Comparison of ENCODE assay signal across 41 mouse cellular contexts in genomic region chr4:147969337-147969736, GRCm38 (mm10). TPM values are rescaled to one million over a fixed set of nuclear protein-coding genes. Genes with fewer than 3 reads are reported as not detected.
DNase-seq lines count a peak whose midpoint lies in the region; ATAC-seq and TF ChIP-seq lines count a peak whose summit lies in the region.
"Had no signal": no experiment of that assay in that cellular context is flagged by ENCODE, and none has a peak within 500 bp of the region (broad histone marks: within the 10 kb centered on the region; RNA-seq: fewer than 3 reads in every experiment).

No protein-coding gene starts in this region.

- H3K4me3 ChIP-seq in MEL (ENCODE audit: control insufficient read depth in 1 of 2, insufficient read depth in 1 of 2, low read depth in 2 of 2, low read length in 2 of 2) = no peak overlapping the region
- peak overlapping the region in 1 of 2 experiments; percentile 21; a peak in 2 of 4 replicates for H3K4me3 ChIP-seq in heart, embryonic 14.5 days (ENCODE audit: control insufficient read depth in 1 of 2, insufficient read depth in 1 of 2, low read depth in 1 of 2, low read length in 2 of 2)
- H3K4me3 ChIP-seq: erythroblast, embryonic 14.5 days; intestine, embryonic 15.5 days; limb, embryonic 15.5 days; megakaryocyte, embryonic 14.5 days; midbrain, embryonic 12.5 days; myocyte; neural tube, embryonic 12.5 days had no signal

- DNase-seq in heart, adult 11 months = peak; percentile 93
- no peak for DNase-seq in heart, postnatal 25 days (ENCODE audit: low spot score)
- DNase-seq in MEL (ENCODE audit: low read depth, low spot score) = peak; percentile 38
- DNase-seq in heart, postnatal 4 days = peak; percentile 69
- no peak for DNase-seq in frontal cortex, postnatal 10 days (ENCODE audit: low spot score in 2 of 2)
- no peak for DNase-seq in frontal cortex, adult 2 months (ENCODE audit: extremely low spot score in 1 of 2, low spot score in 1 of 2)
- DNase-seq: adrenal gland, postnatal 14 days; cerebellum, adult 11-12 months; gastrocnemius, postnatal 10 days; kidney, adult 2 months; kidney, postnatal 4 days; layer of hippocampus, postnatal 36 days; lung, postnatal 4 days; right cerebral cortex, adult 18-20 months; spleen, adult 18-20 months; thymus, adult 18-20 months; thymus, postnatal 36 days had no signal

- no peak overlapping the region for H3K9ac ChIP-seq in MEL (ENCODE audit: control insufficient read depth, low read depth, low read length, poor library complexity, severe bottlenecking)
- peak overlapping the region; percentile 53; the same call in 1 of the 2 replicates for H3K9ac ChIP-seq in heart, embryonic 14.5 days (ENCODE audit: low read length)
- H3K9ac ChIP-seq: intestine, embryonic 15.5 days; limb, embryonic 15.5 days; midbrain, embryonic 12.5 days; neural tube, embryonic 12.5 days had no signal

- H3K4me2 ChIP-seq in heart, embryonic 14.5 days (ENCODE audit: low read length) = peak overlapping the region; percentile 58
- H3K4me2 ChIP-seq: intestine, embryonic 15.5 days; limb, embryonic 15.5 days; midbrain, embryonic 12.5 days; neural tube, embryonic 12.5 days had no signal

- no peaks in the 10 kb centered on the region for H3K9me3 ChIP-seq in MEL (replicated peaks; ENCODE audit: insufficient read depth, low read length)
- H3K9me3 ChIP-seq in heart, embryonic 14.5 days (ENCODE audit: control insufficient read depth, low read length) = no peaks in the 10 kb centered on the region
- H3K9me3 ChIP-seq: G1E; intestine, embryonic 15.5 days; limb, embryonic 15.5 days; midbrain, embryonic 12.5 days; neural tube, embryonic 12.5 days had no signal

- peaks cover 0 to 3% of the 10 kb centered on the region in 2 experiments; a peak in 2 of 4 replicates for H3K27me3 ChIP-seq in MEL (ENCODE audit: control insufficient read depth in 1 of 2, insufficient read depth in 2 of 2, low read length in 2 of 2)
- peaks cover 8% of the 10 kb centered on the region; the same call in 1 of the 2 replicates for H3K27me3 ChIP-seq in heart, embryonic 14.5 days (ENCODE audit: control insufficient read depth, insufficient read depth, low read length)
- H3K27me3 ChIP-seq: intestine, embryonic 15.5 days; limb, embryonic 15.5 days; neural tube, embryonic 12.5 days had no signal

- TF ChIP-seq CTCF in MEL (IDR thresholded peaks at IDR 0.05 in 2 of 3, conservative IDR thresholded peaks at IDR 0.05 in 1 of 3; ENCODE audit: control insufficient read depth in 1 of 3, insufficient read depth in 1 of 3, low read depth in 2 of 3, low read length in 3 of 3, poor library complexity in 1 of 3, severe bottlenecking in 1 of 3) = no peak

- no peak for TF ChIP-seq POLR2A in MEL (IDR thresholded peaks at IDR 0.05; ENCODE audit: control insufficient read depth in 1 of 2, insufficient read depth in 1 of 2, low read depth in 1 of 2, low read length in 2 of 2, poor library complexity in 1 of 2)

- H3K27ac ChIP-seq in MEL (ENCODE audit: control insufficient read depth, low read depth, low read length) = no peak overlapping the region
- H3K27ac ChIP-seq in heart, embryonic 14.5 days (replicated peaks in 1 of 2; ENCODE audit: control insufficient read depth in 1 of 2, insufficient read depth in 1 of 2, low read depth in 2 of 2, low read length in 2 of 2) = peak overlapping the region; percentile 88 to 92
- H3K27ac ChIP-seq: hindbrain, postnatal 0 days; intestine, embryonic 15.5 days; kidney, postnatal 0 days; limb, embryonic 15.5 days; midbrain, embryonic 12.5 days; neural tube, embryonic 12.5 days had no signal

- no peak for TF ChIP-seq RAD21 in MEL (IDR thresholded peaks at IDR 0.05; ENCODE audit: low read depth, low read length)

- WGBS in heart, embryonic 14.5 days = 5% methylated on average over 9 of the region's 9 CpGs

- no peak for TF ChIP-seq EP300 in MEL (IDR thresholded peaks at IDR 0.05; ENCODE audit: low read depth in 1 of 2, low read length in 2 of 2)

- ATAC-seq in heart, embryonic 14.5 days (ENCODE audit: insufficient number of reproducible peaks, insufficient read depth, low FRiP score, low read depth) = peak; percentile 64
- ATAC-seq in CD4-positive, CD25-positive, alpha-beta regulatory T cell, adult 4 months = no peak
- ATAC-seq: forebrain, embryonic 16.5 days; hindbrain, postnatal 0 days; intestine, embryonic 15.5 days had no signal

- H3K79me2 ChIP-seq in MEL (ENCODE audit: control insufficient read depth, insufficient read depth, low read length, poor library complexity) = no peaks in the 10 kb centered on the region

- no peaks in the 10 kb centered on the region for H3K4me1 ChIP-seq in MEL (ENCODE audit: control insufficient read depth in 1 of 2, insufficient read depth in 2 of 2, low read length in 2 of 2)
- peaks cover 18 to 28% of the 10 kb centered on the region in 2 experiments for H3K4me1 ChIP-seq in heart, embryonic 14.5 days (ENCODE audit: control insufficient read depth in 2 of 2, insufficient read depth in 2 of 2, low read length in 2 of 2)
- H3K4me1 ChIP-seq: intestine, embryonic 15.5 days; limb, embryonic 15.5 days; megakaryocyte, embryonic 14.5 days; midbrain, embryonic 12.5 days; neural tube, embryonic 12.5 days had no signal

- H3K36me3 ChIP-seq in MEL (ENCODE audit: control insufficient read depth in 1 of 2, insufficient read depth in 2 of 2, low read length in 2 of 2) = no peaks in the 10 kb centered on the region
- no peaks in the 10 kb centered on the region for H3K36me3 ChIP-seq in heart, embryonic 14.5 days (ENCODE audit: control insufficient read depth, insufficient read depth, low read length)
- H3K36me3 ChIP-seq: G1E; intestine, embryonic 15.5 days; limb, embryonic 15.5 days; midbrain, embryonic 12.5 days; neural tube, embryonic 12.5 days had no signal

- intact Hi-C loops in heart, postnatal 25 days (cut with DNase I) = no loop called here

TF ChIP-seq in MEL, 35 proteins besides CTCF, POLR2A, EP300 and RAD21:
- no peak for TF ChIP-seq ETS1 (IDR thresholded peaks at IDR 0.05; ENCODE audit: low read depth, low read length)
- TF ChIP-seq SMC3 (IDR thresholded peaks at IDR 0.05; ENCODE audit: low read depth, low read length) = no peak
- TF ChIP-seq HCFC1 (IDR thresholded peaks at IDR 0.05; ENCODE audit: low read depth, low read length) = no peak
- no peak for TF ChIP-seq E2F4 (IDR thresholded peaks at IDR 0.05; ENCODE audit: borderline replicate concordance, low read depth, low read length)
- no peak for TF ChIP-seq MYC (IDR thresholded peaks at IDR 0.05; ENCODE audit: low read depth, low read length)

RNA-seq across cellular contexts. Expression of gene Nppb, which starts 16.3 kb away (rescaled TPM):
- total RNA-seq in heart, postnatal 25 days (2021) = 100 to 1,000 TPM; 169 to 448 TPM
- total RNA-seq in MEL (2012; rRNA removed) = not detected in 2 replicates
- polyA plus RNA-seq in MEL (2012; ENCODE audit: insufficient read depth in 1 of 2, insufficient read length in 2 of 2, low read depth in 1 of 2, low replicate concordance in 2 of 2, missing spikeins in 1 of 2) = not detected
- polyA plus RNA-seq in heart, embryonic 14.5 days (2014; fragmentation: Nextera tagmentation; extraction: Ambion mirVana) = 180 and 234 TPM in 2 replicates
- total RNA-seq in heart, postnatal 4 days (2021) = 100 to 1,000 TPM; 736 to 787 TPM
- not detected for polyA plus RNA-seq in CD4-positive, CD25-positive, alpha-beta regulatory T cell, adult 4 months (2017; shearing (Covaris generic))
- 0.15 and 0.16 TPM in 2 replicates for polyA plus RNA-seq in frontal cortex, adult 2 months (2012; rRNA removed)
- total RNA-seq: adrenal gland, postnatal 14 days; G1E; gastrocnemius, postnatal 10 days; hindbrain, postnatal 0 days; layer of hippocampus, adult 8-10 months; layer of hippocampus, postnatal 36 days; left cerebral cortex, postnatal 4 days; midbrain, postnatal 0 days had no signal
- polyA plus RNA-seq: cortical plate, adult 2 months; embryonic facial prominence, embryonic 14.5 days; erythroblast, embryonic 14.5 days; forebrain, embryonic 11.5 days; forebrain, embryonic 16.5 days; G1E; gonadal fat pad, adult 2 months; intestine, embryonic 15.5 days; kidney, adult 2 months; kidney, postnatal 0 days; liver, embryonic 16.5 days; midbrain, embryonic 12.5 days; midbrain, postnatal 0 days; neural tube, embryonic 12.5 days; stomach, embryonic 16.5 days had no signal

RNA-seq across cellular contexts. Expression of gene 2510039O18Rik, which starts 28.6 kb away (rescaled TPM):
- total RNA-seq in heart, postnatal 25 days (2021) = 10 to 100 TPM; 36.4 to 39.3 TPM
- 41.3 and 48.3 TPM in 2 replicates for total RNA-seq in MEL (2012; rRNA removed)
- polyA plus RNA-seq in MEL (2012; ENCODE audit: insufficient read depth in 1 of 2, insufficient read length in 2 of 2, low read depth in 1 of 2, low replicate concordance in 2 of 2, missing spikeins in 1 of 2) = 10 to 100 TPM in 1 of 2 experiments, not detected in 1; 59.9 TPM
- polyA plus RNA-seq in heart, embryonic 14.5 days (2014; fragmentation: Nextera tagmentation; extraction: Ambion mirVana) = 19.3 and 22.1 TPM in 2 replicates
- total RNA-seq in heart, postnatal 4 days (2021) = 10 to 100 TPM; 46.8 to 49.3 TPM
- 1 to 10 TPM; 8.3 to 9.4 TPM for polyA plus RNA-seq in CD4-positive, CD25-positive, alpha-beta regulatory T cell, adult 4 months (2017; shearing (Covaris generic))
- polyA plus RNA-seq in frontal cortex, adult 2 months (2012; rRNA removed) = 32.6 and 32.9 TPM in 2 replicates

RNA-seq across cellular contexts. Expression of gene Nppa, which starts 31.2 kb away (rescaled TPM):
- total RNA-seq in heart, postnatal 25 days (2021) = 1,000 to 10,000 TPM; 2,183 to 2,475 TPM
- not detected in 2 replicates for total RNA-seq in MEL (2012; rRNA removed)
- under 1 TPM in 1 of 2 experiments, not detected in 1; 0.26 TPM for polyA plus RNA-seq in MEL (2012; ENCODE audit: insufficient read depth in 1 of 2, insufficient read length in 2 of 2, low read depth in 1 of 2, low replicate concordance in 2 of 2, missing spikeins in 1 of 2)
- 7,026 and 7,623 TPM in 2 replicates for polyA plus RNA-seq in heart, embryonic 14.5 days (2014; fragmentation: Nextera tagmentation; extraction: Ambion mirVana)
- 1,000 to 10,000 TPM; 1,585 to 1,953 TPM for total RNA-seq in heart, postnatal 4 days (2021)
- not detected for polyA plus RNA-seq in CD4-positive, CD25-positive, alpha-beta regulatory T cell, adult 4 months (2017; shearing (Covaris generic))
- polyA plus RNA-seq in frontal cortex, adult 2 months (2012; rRNA removed) = 13.9 and 14.6 TPM in 2 replicates
- total RNA-seq: adrenal gland, postnatal 14 days; G1E; gastrocnemius, postnatal 10 days; layer of hippocampus, postnatal 36 days had no signal
- polyA plus RNA-seq: C2C12; embryonic facial prominence, embryonic 14.5 days; erythroblast, embryonic 14.5 days; forebrain, embryonic 16.5 days; G1E; gonadal fat pad, adult 2 months; hindbrain, embryonic 11.5 days; intestine, embryonic 15.5 days; kidney, postnatal 0 days; limb, embryonic 15.5 days; liver, embryonic 16.5 days; myocyte had no signal

RNA-seq across cellular contexts. Expression of gene Plod1, which starts 32.8 kb away (rescaled TPM):
- 10 to 100 TPM; 79.5 to 97.6 TPM for total RNA-seq in heart, postnatal 25 days (2021)
- total RNA-seq in MEL (2012; rRNA removed) = 7.2 and 8.2 TPM in 2 replicates
- polyA plus RNA-seq in MEL (2012; ENCODE audit: insufficient read depth in 1 of 2, insufficient read length in 2 of 2, low read depth in 1 of 2, low replicate concordance in 2 of 2, missing spikeins in 1 of 2) = 10 to 100 TPM in 1 of 2 experiments, not detected in 1; 20.8 TPM
- polyA plus RNA-seq in heart, embryonic 14.5 days (2014; fragmentation: Nextera tagmentation; extraction: Ambion mirVana) = 50.1 and 50.7 TPM in 2 replicates
- total RNA-seq in heart, postnatal 4 days (2021) = 10 to 100 TPM; 80.9 to 82.5 TPM
- polyA plus RNA-seq in CD4-positive, CD25-positive, alpha-beta regulatory T cell, adult 4 months (2017; shearing (Covaris generic)) = 1 to 10 TPM; 5.2 to 8.7 TPM
- 18.8 and 20.3 TPM in 2 replicates for polyA plus RNA-seq in frontal cortex, adult 2 months (2012; rRNA removed)

Comparison
In these comparisons a context has a peak if more than half of its experiments do, and no peak if none do; other contexts are left out.
1. DNase-seq: peak in heart, adult 11 months (single experiment), MEL (single experiment) and heart, postnatal 4 days (single experiment); none in heart, postnatal 25 days (single experiment), frontal cortex, postnatal 10 days (0 of 2) and frontal cortex, adult 2 months (0 of 2).
2. RNA of gene Nppb, which starts 16.3 kb away (polyA plus RNA-seq): 180 to 234 TPM in heart, embryonic 14.5 days; 0.15 to 0.16 TPM in frontal cortex, adult 2 months, not detected in MEL and not detected in CD4-positive, CD25-positive, alpha-beta regulatory T cell, adult 4 months; every median in the first group is over 100 times any median in the second.
3. RNA of gene Nppa, which starts 31.2 kb away (polyA plus RNA-seq): 7,026 to 7,623 TPM in heart, embryonic 14.5 days; 13.9 to 14.6 TPM in frontal cortex, adult 2 months, 0.26 TPM in MEL and not detected in CD4-positive, CD25-positive, alpha-beta regulatory T cell, adult 4 months; every median in the first group is over 100 times any median in the second.